Mouse (Mus musculus): ENCODE data around the gene Tpm3. TPM values are rescaled to one million over a fixed set of nuclear protein-coding genes. Genes with fewer than 3 reads are reported as not detected.
A peak's percentile ranks its signal among the peaks of the same experiment; 100 is the strongest.

The Tpm3 gene
- polyA plus RNA-seq, 1 experiment from 2014 or later = 459 TPM

MicroRNAs encoded within 50 kb of the gene (microRNA counts, 519-probe panel; counts per million panel counts)
- microRNA mmu-miR-190b = not detected

Small RNA genes within 50 kb of the gene (microRNA-seq; reads per million reads assigned to microRNA genes)
- gene Mir190b = 30.9 reads per million, percentile 39 among the genes with 10 or more reads in this experiment

Other genes starting within 250 kb of the Tpm3 start
- gene She, start 241.3 kb upstream of the Tpm3 start, polyA plus RNA-seq (2016; fragmentation: Nextera tagmentation; extraction: Ambion mirVana) = 2.5 and 2.6 TPM in 2 replicates
- 0.50 and 0.83 TPM in 2 replicates for gene Il6ra, start 159.5 kb upstream of the Tpm3 start, polyA plus RNA-seq (2016; fragmentation: Nextera tagmentation; extraction: Ambion mirVana)
- gene Atp8b2, start 109.1 kb upstream of the Tpm3 start, polyA plus RNA-seq (2016; fragmentation: Nextera tagmentation; extraction: Ambion mirVana) = 16.5 and 17.3 TPM in 2 replicates
- gene Hax1, start 73.9 kb upstream of the Tpm3 start, polyA plus RNA-seq (2016; fragmentation: Nextera tagmentation; extraction: Ambion mirVana) = 149 and 150 TPM in 2 replicates
- gene 4933434E20Rik, start 21.0 kb upstream of the Tpm3 start, polyA plus RNA-seq (2016; fragmentation: Nextera tagmentation; extraction: Ambion mirVana) = 185 and 204 TPM in 2 replicates
- 207 and 222 TPM in 2 replicates for gene Ubap2l, start 20.0 kb upstream of the Tpm3 start, polyA plus RNA-seq (2016; fragmentation: Nextera tagmentation; extraction: Ambion mirVana)
- 0.54 and 0.57 TPM in 2 replicates for gene Nup210l, start 31.5 kb downstream of the Tpm3 start, polyA plus RNA-seq (2016; fragmentation: Nextera tagmentation; extraction: Ambion mirVana)
- 962 and 971 TPM in 2 replicates for gene Rps27, start 141.0 kb downstream of the Tpm3 start, polyA plus RNA-seq (2016; fragmentation: Nextera tagmentation; extraction: Ambion mirVana)
- 21.3 and 24.2 TPM in 2 replicates for gene Rab13, start 141.0 kb downstream of the Tpm3 start, polyA plus RNA-seq (2016; fragmentation: Nextera tagmentation; extraction: Ambion mirVana)
- gene Jtb, start 158.9 kb downstream of the Tpm3 start, polyA plus RNA-seq (2016; fragmentation: Nextera tagmentation; extraction: Ambion mirVana) = 96.1 and 97.8 TPM in 2 replicates
- 3.8 and 3.9 TPM in 2 replicates for gene Creb3l4, start 170.9 kb downstream of the Tpm3 start, polyA plus RNA-seq (2016; fragmentation: Nextera tagmentation; extraction: Ambion mirVana)
- gene Slc39a1, start 175.5 kb downstream of the Tpm3 start, polyA plus RNA-seq (2016; fragmentation: Nextera tagmentation; extraction: Ambion mirVana) = 50.5 and 55.1 TPM in 2 replicates
- 21.5 and 21.7 TPM in 2 replicates for gene Crtc2, start 181.5 kb downstream of the Tpm3 start, polyA plus RNA-seq (2016; fragmentation: Nextera tagmentation; extraction: Ambion mirVana)
- 6.6 and 6.9 TPM in 2 replicates for gene Dennd4b, start 192.5 kb downstream of the Tpm3 start, polyA plus RNA-seq (2016; fragmentation: Nextera tagmentation; extraction: Ambion mirVana)
- 15.5 and 15.9 TPM in 2 replicates for gene Gatad2b, start 220.5 kb downstream of the Tpm3 start, polyA plus RNA-seq (2016; fragmentation: Nextera tagmentation; extraction: Ambion mirVana)